Mouse (Mus musculus): Measurements from ENCODE around the gene Macrod1. TPM values are rescaled to one million over a fixed set of nuclear protein-coding genes. Genes with fewer than 3 reads are reported as not detected.

Gene Macrod1
- polyA plus RNA-seq, 1 experiment: 44.3 TPM

GRCm38 (mm10) chr19:7180756-7181405 is 124.3 kb downstream of the Macrod1 start:
- 70% methylated on average over 8 of the region's 8 CpGs for WGBS
- peak; percentile 40 for DNase-seq
- H3K4me1 ChIP-seq (ENCODE audit: control insufficient read depth, insufficient read depth, low read length): peaks cover 7% of the 10 kb centered on the region; the same call in 1 of the 2 replicates
- TF ChIP-seq CTCF (IDR thresholded peaks at IDR 0.05; ENCODE audit: insufficient read depth, low read length) (no peak), POLR2A (IDR thresholded peaks at IDR 0.05; ENCODE audit: borderline replicate concordance, extremely low read depth, low read depth, low read length) (no peak)
- no peak overlapping the region for H3K4me3 ChIP-seq (replicated peaks; ENCODE audit: extremely low read depth, low read depth, low read length)

GRCm38 (mm10) chr19:7181496-7181895 is 124.9 kb downstream of the Macrod1 start:
- DNase-seq: no peak
- Histone ChIP-seq H3K4me3 (replicated peaks; ENCODE audit: extremely low read depth, low read depth, low read length) (no peak overlapping the region), H3K4me1 (ENCODE audit: control insufficient read depth, insufficient read depth, low read length) (peaks cover 7% of the 10 kb centered on the region; the same call in 1 of the 2 replicates)
- TF ChIP-seq POLR2A (IDR thresholded peaks at IDR 0.05; ENCODE audit: borderline replicate concordance, extremely low read depth, low read depth, low read length) (no peak), CTCF (IDR thresholded peaks at IDR 0.05; ENCODE audit: insufficient read depth, low read length) (no peak)
- 75% methylated on average over 7 of the region's 7 CpGs for WGBS

- TF ChIP-seq POLR2A (IDR thresholded peaks at IDR 0.05; ENCODE audit: borderline replicate concordance, extremely low read depth, low read depth, low read length): no peak
- no peak for TF ChIP-seq CTCF (IDR thresholded peaks at IDR 0.05; ENCODE audit: insufficient read depth, low read length)
- Histone ChIP-seq H3K4me3 (replicated peaks; ENCODE audit: extremely low read depth, low read depth, low read length) (no peak overlapping the region), H3K4me1 (ENCODE audit: control insufficient read depth, insufficient read depth, low read length) (peaks cover 7% of the 10 kb centered on the region; the same call in 1 of the 2 replicates)
- DNase-seq: peak; percentile 64
- WGBS: 6% methylated on average over 23 of the region's 23 CpGs
Measured at GRCm38 (mm10) chr19:7182273-7182949, 125.8 kb downstream of the Macrod1 start.

- WGBS: 84% methylated on average over 11 of the region's 11 CpGs
- peaks cover 7% of the 10 kb centered on the region; the same call in 1 of the 2 replicates for H3K4me1 ChIP-seq (ENCODE audit: control insufficient read depth, insufficient read depth, low read length)
Measured at GRCm38 (mm10) chr19:7183419-7183818, 126.8 kb downstream of the Macrod1 start.

GRCm38 (mm10) chr19:7185059-7185458 is 128.4 kb downstream of the Macrod1 start:
- DNase-seq: no peak
- no peak for TF ChIP-seq CTCF (IDR thresholded peaks at IDR 0.05; ENCODE audit: insufficient read depth, low read length)
- TF ChIP-seq POLR2A (IDR thresholded peaks at IDR 0.05; ENCODE audit: borderline replicate concordance, extremely low read depth, low read depth, low read length): no peak
- H3K4me3 ChIP-seq (replicated peaks; ENCODE audit: extremely low read depth, low read depth, low read length): no peak overlapping the region
- WGBS: 70% methylated on average over 4 of the region's 4 CpGs
- peaks cover 7% of the 10 kb centered on the region; the same call in 1 of the 2 replicates for H3K4me1 ChIP-seq (ENCODE audit: control insufficient read depth, insufficient read depth, low read length)

More at GRCm38 (mm10) chr19:7183419-7183818, 126.8 kb downstream of the Macrod1 start:
- no peak overlapping the region for H3K4me3 ChIP-seq (replicated peaks; ENCODE audit: extremely low read depth, low read depth, low read length)
- no peak for TF ChIP-seq POLR2A (IDR thresholded peaks at IDR 0.05; ENCODE audit: borderline replicate concordance, extremely low read depth, low read depth, low read length)
- no peak for DNase-seq

- 50% methylated on average over 18 of the region's 18 CpGs for WGBS
- H3K4me1 ChIP-seq (ENCODE audit: control insufficient read depth, insufficient read depth, low read length): peaks cover 6% of the 10 kb centered on the region; the same call in 1 of the 2 replicates
- DNase-seq: no peak
- H3K4me3 ChIP-seq (replicated peaks; ENCODE audit: extremely low read depth, low read depth, low read length): no peak overlapping the region
- no peak for TF ChIP-seq POLR2A (IDR thresholded peaks at IDR 0.05; ENCODE audit: borderline replicate concordance, extremely low read depth, low read depth, low read length)
- TF ChIP-seq CTCF (IDR thresholded peaks at IDR 0.05; ENCODE audit: insufficient read depth, low read length): no peak
Measured at GRCm38 (mm10) chr19:7185715-7186291, 129.2 kb downstream of the Macrod1 start.

- TF ChIP-seq POLR2A (IDR thresholded peaks at IDR 0.05; ENCODE audit: borderline replicate concordance, extremely low read depth, low read depth, low read length) (no peak), CTCF (IDR thresholded peaks at IDR 0.05; ENCODE audit: insufficient read depth, low read length) (no peak)
- WGBS: 73% methylated on average over 5 of the region's 5 CpGs
- no peak for DNase-seq
- H3K4me1 ChIP-seq (ENCODE audit: control insufficient read depth, insufficient read depth, low read length): peaks cover 1% of the 10 kb centered on the region; the same call in 1 of the 2 replicates
- no peak overlapping the region for H3K4me3 ChIP-seq (replicated peaks; ENCODE audit: extremely low read depth, low read depth, low read length)
Measured at GRCm38 (mm10) chr19:7187157-7187556, 130.5 kb downstream of the Macrod1 start.

GRCm38 (mm10) chr19:7189026-7189425 is 132.4 kb downstream of the Macrod1 start:
- TF ChIP-seq POLR2A (IDR thresholded peaks at IDR 0.05; ENCODE audit: borderline replicate concordance, extremely low read depth, low read depth, low read length) (no peak), CTCF (IDR thresholded peaks at IDR 0.05; ENCODE audit: insufficient read depth, low read length) (no peak)
- Histone ChIP-seq H3K4me3 (replicated peaks; ENCODE audit: extremely low read depth, low read depth, low read length) (no peak overlapping the region), H3K4me1 (ENCODE audit: control insufficient read depth, insufficient read depth, low read length) (no peaks in the 10 kb centered on the region)
- no peak for DNase-seq
- 83% methylated on average over 4 of the region's 4 CpGs for WGBS

- 46% methylated on average over 5 of the region's 5 CpGs for WGBS
- no peak for TF ChIP-seq CTCF (IDR thresholded peaks at IDR 0.05; ENCODE audit: insufficient read depth, low read length)
- TF ChIP-seq POLR2A (IDR thresholded peaks at IDR 0.05; ENCODE audit: borderline replicate concordance, extremely low read depth, low read depth, low read length): no peak
- Histone ChIP-seq H3K4me3 (replicated peaks; ENCODE audit: extremely low read depth, low read depth, low read length) (no peak overlapping the region), H3K4me1 (ENCODE audit: control insufficient read depth, insufficient read depth, low read length) (no peaks in the 10 kb centered on the region)
- no peak for DNase-seq
Measured at GRCm38 (mm10) chr19:7190986-7191385, 134.4 kb downstream of the Macrod1 start.

Measured in lung, adult 2 months (tissue).